Mouse (Mus musculus): ENCODE measurements around the gene Lyrm9. TPM values are rescaled to one million over a fixed set of nuclear protein-coding genes. Genes with fewer than 3 reads are reported as not detected.

The Lyrm9 gene
- total and polyA plus RNA-seq, 3 experiments = 22.0 to 49.4 (median 35.3) TPM

GRCm38 (mm10) chr11:78839491-78839890, 13.1 kb downstream of the Lyrm9 start:
- Histone ChIP-seq H3K4me2 (ENCODE audit: insufficient read depth, low read depth, poor library complexity, severe bottlenecking) (no peak overlapping the region), H3K79me2 (replicated peaks; ENCODE audit: control insufficient read depth, extremely low read depth, insufficient read depth, poor library complexity, severe bottlenecking) (no peaks in the 10 kb centered on the region), H3K4me3 (replicated peaks in 1 of 3; ENCODE audit: low read depth in 2 of 3, low read length in 2 of 3, poor library complexity in 1 of 3) (no peak overlapping the region), H3K4me1 (ENCODE audit: control insufficient read depth in 1 of 2, insufficient read depth in 2 of 2) (no peaks in the 10 kb centered on the region), H3K27ac (ENCODE audit: insufficient read depth, low read depth) (no peak overlapping the region), H3K36me3 (replicated peaks in 1 of 2; ENCODE audit: control insufficient read depth in 1 of 2, insufficient read depth in 1 of 2, low read length in 1 of 2) (peaks cover 13 to 59% of the 10 kb centered on the region in 2 experiments), H3K9ac (ENCODE audit: insufficient read depth, low read depth) (no peak overlapping the region), H3K9me3 (replicated peaks; ENCODE audit: low read length) (peaks cover 3% of the 10 kb centered on the region), H3K27me3 (replicated peaks) (no peaks in the 10 kb centered on the region)
- TF ChIP-seq RAD21 (IDR thresholded peaks at IDR 0.05; ENCODE audit: low read depth, low read length) = no peak
- TF ChIP-seq MAX (IDR thresholded peaks at IDR 0.05; ENCODE audit: low read length) = no peak
- TF ChIP-seq CHD1 (IDR thresholded peaks at IDR 0.05; ENCODE audit: low read depth, low read length) = no peak
- dilution Hi-C loops (cut with MboI; ENCODE audit: extremely low pct_ligation_motif_present, extremely low pct_unique_long_range_greater_than_20kb, low sequenced_read_pairs) = no loop called here
- no peak for DNase-seq (ENCODE audit: extremely low read depth)
- in situ Hi-C loops (cut with MboI; ENCODE audit: low pct_ligation_motif_present, low pct_unique_long_range_greater_than_20kb, low sequenced_read_pairs) = no loop called here

GRCm38 (mm10) chr11:78840141-78840540, 13.8 kb downstream of the Lyrm9 start:
- Histone ChIP-seq H3K4me3 (replicated peaks in 1 of 3; ENCODE audit: low read depth in 2 of 3, low read length in 2 of 3, poor library complexity in 1 of 3) (no peak overlapping the region), H3K27me3 (replicated peaks) (no peaks in the 10 kb centered on the region), H3K4me2 (ENCODE audit: insufficient read depth, low read depth, poor library complexity, severe bottlenecking) (no peak overlapping the region), H3K27ac (ENCODE audit: insufficient read depth, low read depth) (no peak overlapping the region), H3K9ac (ENCODE audit: insufficient read depth, low read depth) (no peak overlapping the region), H3K9me3 (replicated peaks; ENCODE audit: low read length) (peaks cover 3% of the 10 kb centered on the region), H3K4me1 (ENCODE audit: control insufficient read depth in 1 of 2, insufficient read depth in 2 of 2) (no peaks in the 10 kb centered on the region), H3K36me3 (replicated peaks in 1 of 2; ENCODE audit: control insufficient read depth in 1 of 2, insufficient read depth in 1 of 2, low read length in 1 of 2) (peaks cover 13 to 58% of the 10 kb centered on the region in 2 experiments), H3K79me2 (replicated peaks; ENCODE audit: control insufficient read depth, extremely low read depth, insufficient read depth, poor library complexity, severe bottlenecking) (no peaks in the 10 kb centered on the region)
- no peak for TF ChIP-seq SIN3A (IDR thresholded peaks at IDR 0.05; ENCODE audit: low read length)
- TF ChIP-seq EP300 (IDR thresholded peaks at IDR 0.05; ENCODE audit: low read length) = no peak
- TF ChIP-seq POLR2AphosphoS2 (IDR thresholded peaks at IDR 0.05; ENCODE audit: low read depth, low read length) = no peak
- no peak for TF ChIP-seq UBTF (IDR thresholded peaks at IDR 0.05; ENCODE audit: low read depth, low read length)
- no peak for TF ChIP-seq MAZ (IDR thresholded peaks at IDR 0.05; ENCODE audit: low read depth, low read length)
- no peak for TF ChIP-seq MEF2A (IDR thresholded peaks at IDR 0.05; ENCODE audit: borderline replicate concordance, low read depth, low read length)
- no peak for TF ChIP-seq NELFE (IDR thresholded peaks at IDR 0.05; ENCODE audit: low read depth, low read length)
- no peak for TF ChIP-seq ZC3H11A (IDR thresholded peaks at IDR 0.05; ENCODE audit: low read depth, low read length)
- no peak for TF ChIP-seq MXI1 (IDR thresholded peaks at IDR 0.05; ENCODE audit: low read depth, low read length)
- no peak for TF ChIP-seq NRF1 (IDR thresholded peaks at IDR 0.05; ENCODE audit: low read depth, low read length)
- no peak for TF ChIP-seq CHD2 (IDR thresholded peaks at IDR 0.05; ENCODE audit: low read length)
- no peak for TF ChIP-seq JUND (conservative IDR thresholded peaks at IDR 0.05; ENCODE audit: low read depth, low read length)
- TF ChIP-seq KAT2A (IDR thresholded peaks at IDR 0.05; ENCODE audit: insufficient replicate concordance, low read length) = no peak
- no peak for TF ChIP-seq HCFC1 (IDR thresholded peaks at IDR 0.05; ENCODE audit: low read depth, low read length)
- TF ChIP-seq GABPA (IDR thresholded peaks at IDR 0.05; ENCODE audit: insufficient replicate concordance, low read depth, low read length) = no peak
- TF ChIP-seq USF1 (IDR thresholded peaks at IDR 0.05; ENCODE audit: low read depth, low read length) = no peak
- no peak for TF ChIP-seq RAD21 (IDR thresholded peaks at IDR 0.05; ENCODE audit: low read depth, low read length)
- DNase-seq (ENCODE audit: extremely low read depth) = no peak
- in situ Hi-C loops (cut with MboI; ENCODE audit: low pct_ligation_motif_present, low pct_unique_long_range_greater_than_20kb, low sequenced_read_pairs) = loop anchor here (5.0 kb wide), 1 partner anchor 112 kb away; no protein-coding TSS in a partner anchor
- dilution Hi-C loops (cut with MboI; ENCODE audit: extremely low pct_ligation_motif_present, extremely low pct_unique_long_range_greater_than_20kb, low sequenced_read_pairs) = no loop called here

Data from CH12.LX (cell line).